Mouse (Mus musculus): ENCODE measurements around the gene Fbxw7.

The Fbxw7 gene

GRCm38 (mm10) chr3:84876211-84876610, 61.1 kb downstream of the Fbxw7 start:
- no peak for ATAC-seq (ENCODE audit: insufficient number of reproducible peaks, low FRiP score, low TSS enrichment)

DNA sequence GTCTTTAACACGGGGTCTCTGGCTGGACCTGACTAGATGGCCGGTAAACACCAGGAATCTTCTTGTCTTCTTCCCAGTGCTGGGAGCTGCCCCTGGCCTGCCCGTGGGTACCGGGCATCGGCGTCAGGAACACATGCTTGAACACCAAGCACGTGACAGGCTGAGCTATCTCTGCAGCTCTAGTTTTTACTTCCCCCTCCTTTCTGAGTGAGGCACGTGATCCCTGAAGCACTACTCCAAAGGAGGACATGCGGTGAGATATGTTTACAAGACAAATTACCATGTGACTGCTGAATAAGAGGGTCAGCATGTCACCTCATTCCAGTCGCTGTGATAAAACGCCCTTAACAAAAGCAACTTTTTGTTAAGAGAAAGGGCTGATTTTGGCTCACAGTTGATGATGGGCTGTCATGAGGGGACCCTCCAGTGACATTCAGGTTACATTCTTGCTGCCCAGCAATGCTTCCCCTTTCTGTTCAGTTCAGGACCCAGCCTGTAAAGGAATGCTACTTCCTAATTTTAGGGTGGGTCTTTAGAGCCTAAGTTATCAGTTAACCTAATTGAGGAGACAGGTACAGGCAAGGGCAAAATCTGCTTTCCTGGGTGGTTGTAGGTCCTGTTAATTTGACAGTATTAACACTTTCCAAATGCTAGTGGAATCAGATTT, 68.9 kb downstream of the Fbxw7 start:
- no peak for ATAC-seq (ENCODE audit: insufficient number of reproducible peaks, low FRiP score, low TSS enrichment)

DNA sequence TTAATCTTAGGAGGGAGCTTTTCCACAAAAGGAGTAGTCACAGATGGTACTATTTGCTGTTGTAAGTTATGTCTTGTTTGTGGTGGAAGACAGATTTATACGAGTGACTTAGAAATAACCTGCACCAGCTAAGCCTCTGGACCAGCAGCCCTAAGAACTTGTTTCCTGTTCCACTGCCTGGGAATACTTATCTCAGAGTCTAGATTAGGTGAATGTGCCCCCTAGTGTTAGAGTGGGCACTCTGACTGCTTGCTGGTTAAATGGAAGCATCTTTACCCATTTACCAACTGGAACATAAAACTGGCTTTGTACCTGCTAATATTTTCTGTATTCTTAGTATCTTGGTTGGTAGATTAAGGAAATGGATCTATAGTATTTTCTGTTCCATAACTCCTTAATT, 74.6 kb downstream of the Fbxw7 start:
- ATAC-seq (ENCODE audit: insufficient number of reproducible peaks, low FRiP score, low TSS enrichment), result no peak

DNA sequence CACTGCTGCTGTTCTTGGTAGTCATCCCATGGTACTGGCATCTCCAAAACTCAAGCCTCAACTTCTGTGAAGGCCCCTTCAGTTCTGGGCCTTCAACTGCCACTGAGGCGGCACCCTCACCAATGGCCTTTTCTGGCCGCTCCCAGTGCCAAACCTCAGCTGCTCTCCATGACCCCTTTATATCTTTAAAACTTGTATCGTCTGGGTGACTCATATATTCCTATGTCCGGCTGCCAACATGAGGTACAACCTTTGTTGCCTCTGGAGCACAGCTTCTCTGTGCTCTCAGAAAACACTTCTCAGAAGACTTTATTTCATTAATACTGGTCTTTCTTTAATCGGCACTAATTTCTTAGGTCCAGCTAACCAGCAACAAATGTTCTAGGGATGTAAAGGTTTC, 75.9 kb downstream of the Fbxw7 start:
- ATAC-seq (ENCODE audit: insufficient number of reproducible peaks, low FRiP score, low TSS enrichment), result no peak

DNA sequence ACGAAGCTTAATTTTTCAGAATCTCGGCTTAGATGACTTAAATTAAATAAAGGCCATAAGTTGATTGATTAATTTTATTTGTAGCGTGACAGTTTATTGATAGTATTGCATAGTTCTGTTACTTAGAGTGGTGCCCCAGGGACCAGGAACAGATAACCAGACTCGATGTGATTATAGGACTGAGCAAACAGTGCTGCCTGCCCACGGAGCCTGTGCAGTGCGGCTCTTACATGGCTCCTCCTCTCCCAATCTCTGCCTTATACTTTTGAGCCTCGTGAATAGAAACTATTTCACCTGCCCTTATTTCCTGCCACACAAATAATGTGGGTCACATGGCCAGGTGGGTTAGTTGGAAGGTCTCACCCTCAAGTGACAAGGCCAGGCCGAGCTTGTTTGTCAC, 82.9 kb downstream of the Fbxw7 start:
- ATAC-seq (ENCODE audit: insufficient number of reproducible peaks, low FRiP score, low TSS enrichment), result no peak

GRCm38 (mm10) chr3:84906528-84906927, 91.5 kb downstream of the Fbxw7 start:
- ATAC-seq (ENCODE audit: insufficient number of reproducible peaks, low FRiP score, low TSS enrichment), result no peak

DNA sequence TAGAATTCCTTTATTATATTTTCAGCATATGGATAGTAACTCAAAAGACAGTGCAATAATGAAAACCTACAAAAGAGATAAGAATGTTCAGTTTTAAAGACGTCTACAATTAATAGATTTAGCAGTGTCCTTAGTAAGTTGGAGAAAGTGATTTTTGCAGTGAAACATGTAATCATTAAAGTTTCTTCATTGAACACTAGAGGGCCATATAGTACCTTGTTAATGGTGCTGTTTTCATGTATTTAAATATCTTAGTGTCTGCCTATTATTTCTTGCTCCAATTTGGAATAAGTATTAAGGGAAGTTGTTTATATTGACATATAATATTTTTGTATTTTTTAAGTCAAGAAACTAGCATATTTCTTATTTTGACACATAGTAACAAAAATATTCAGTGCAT, 99.2 kb downstream of the Fbxw7 start:
- no peak for ATAC-seq (ENCODE audit: insufficient number of reproducible peaks, low FRiP score, low TSS enrichment)

GRCm38 (mm10) chr3:84917903-84918679, 103.0 kb downstream of the Fbxw7 start:
- ATAC-seq (ENCODE audit: insufficient number of reproducible peaks, low FRiP score, low TSS enrichment), result no peak

DNA sequence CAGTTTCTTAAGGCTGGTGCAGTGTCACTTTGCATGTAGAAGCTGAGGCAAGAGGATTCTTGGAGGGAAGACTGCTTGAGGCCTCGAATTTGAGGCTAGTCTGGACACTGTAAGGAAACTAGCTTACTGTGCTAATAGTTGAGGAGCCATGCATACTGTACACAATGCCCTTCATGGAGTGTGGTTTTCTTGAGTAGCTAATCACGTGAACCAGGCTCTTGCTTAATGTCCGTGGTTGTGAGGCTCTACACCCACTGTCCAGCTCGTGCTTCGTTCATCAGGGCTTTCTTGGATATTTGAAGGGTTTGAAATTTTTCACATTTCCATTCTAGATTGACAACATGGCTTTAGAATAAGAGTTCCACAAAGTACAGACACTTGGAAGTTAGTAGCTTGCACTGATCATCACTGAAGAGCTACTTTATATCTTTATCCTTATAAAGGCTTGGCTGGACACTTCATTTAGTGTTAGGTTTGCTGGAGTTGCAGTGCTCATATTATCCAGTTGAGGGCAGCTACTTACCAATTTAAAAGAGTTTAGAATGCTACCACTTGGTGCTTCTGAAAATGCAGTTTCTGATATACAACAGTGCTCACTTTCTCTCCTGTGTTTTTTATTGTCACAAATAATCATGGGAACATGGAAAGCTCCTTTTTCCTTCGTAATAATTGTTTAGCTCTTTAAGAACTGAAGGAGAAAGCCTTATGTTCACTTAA, 106.8 kb downstream of the Fbxw7 start:
- ATAC-seq (ENCODE audit: insufficient number of reproducible peaks, low FRiP score, low TSS enrichment), result 0 out of 2 replicates have a peak, but pooled peaks have one; percentile 36

DNA sequence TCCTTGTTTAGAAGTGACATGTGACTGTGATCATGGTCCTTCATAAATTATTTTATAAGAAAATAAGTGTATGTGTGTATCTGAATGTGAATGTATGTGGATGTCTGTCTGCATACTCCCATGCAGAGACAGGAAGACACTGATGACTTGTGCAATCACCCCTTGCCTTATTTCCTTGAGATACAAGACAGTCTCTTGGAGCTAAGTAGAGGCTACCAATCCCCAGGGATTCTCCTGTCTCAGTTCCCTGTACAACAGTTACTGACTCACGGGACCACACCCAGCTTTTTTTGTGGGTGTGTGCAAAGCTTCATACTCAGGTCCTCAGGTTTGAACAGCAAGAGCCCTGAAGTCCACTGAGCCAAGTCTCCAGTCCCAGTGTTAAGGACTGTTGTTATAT, 108.2 kb downstream of the Fbxw7 start:
- ATAC-seq (ENCODE audit: insufficient number of reproducible peaks, low FRiP score, low TSS enrichment), result no peak

DNA sequence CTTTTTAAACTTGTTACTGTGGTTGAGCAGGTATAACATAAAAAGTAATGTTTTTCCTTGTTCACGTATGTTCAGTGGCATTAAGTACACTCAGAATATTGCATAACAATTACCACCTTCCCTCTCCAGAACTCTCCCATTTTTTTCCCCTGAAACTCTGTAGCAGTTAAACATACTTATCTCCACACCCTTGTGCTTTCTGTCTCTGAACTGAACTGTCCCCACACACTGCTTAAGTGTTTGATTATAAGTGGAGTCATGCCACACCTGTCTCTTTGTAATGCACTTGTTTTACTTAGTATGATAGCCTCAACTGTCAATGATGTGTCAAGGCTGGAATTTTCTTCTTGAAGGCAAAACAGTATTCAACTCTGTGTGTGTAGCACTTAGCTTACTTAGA, 108.6 kb downstream of the Fbxw7 start:
- ATAC-seq (ENCODE audit: insufficient number of reproducible peaks, low FRiP score, low TSS enrichment), result no peak

GRCm38 (mm10) chr3:84925229-84925628, 110.2 kb downstream of the Fbxw7 start:
- no peak for ATAC-seq (ENCODE audit: insufficient number of reproducible peaks, low FRiP score, low TSS enrichment)

GRCm38 (mm10) chr3:84926140-84926539, 111.1 kb downstream of the Fbxw7 start:
- no peak for ATAC-seq (ENCODE audit: insufficient number of reproducible peaks, low FRiP score, low TSS enrichment)

GRCm38 (mm10) chr3:84927168-84927794, 112.2 kb downstream of the Fbxw7 start:
- ATAC-seq (ENCODE audit: insufficient number of reproducible peaks, low FRiP score, low TSS enrichment), result no peak

DNA sequence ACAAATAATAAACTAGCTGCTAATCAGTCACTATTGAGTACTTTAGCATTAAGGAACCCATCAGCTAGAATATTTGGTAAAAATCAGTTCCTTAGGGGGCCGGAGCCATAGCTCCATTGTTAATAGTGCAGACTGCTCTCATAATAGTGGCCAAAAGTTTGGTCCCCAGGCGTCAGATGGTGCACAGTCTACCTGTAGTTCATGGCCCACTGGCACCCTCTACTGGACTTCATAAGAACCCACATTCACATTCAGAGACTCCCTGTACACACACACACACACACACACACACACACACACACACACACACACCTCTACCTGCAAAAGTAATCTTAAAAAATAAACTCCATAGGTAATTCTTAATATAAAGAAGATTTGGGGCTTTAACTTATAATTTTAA, 112.8 kb downstream of the Fbxw7 start:
- no peak for ATAC-seq (ENCODE audit: insufficient number of reproducible peaks, low FRiP score, low TSS enrichment)

DNA sequence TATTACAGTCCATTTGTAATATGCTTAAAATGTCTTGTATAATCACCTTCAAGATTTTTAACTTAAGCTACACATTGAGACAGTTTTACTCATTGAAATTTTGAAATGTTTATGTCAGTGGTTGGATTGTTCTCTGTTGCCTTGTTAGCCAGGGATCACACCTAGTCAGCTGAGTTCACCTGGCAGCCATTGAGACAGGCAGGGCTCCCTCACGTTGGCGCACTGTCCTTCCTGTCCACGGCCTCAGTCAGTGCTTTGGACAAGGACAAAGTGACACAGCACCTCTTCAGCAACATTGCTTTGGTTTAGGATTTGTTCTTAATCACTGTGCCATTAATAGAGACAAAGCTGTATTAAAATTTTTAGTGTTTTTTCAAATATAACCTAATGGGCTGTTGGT, 114.1 kb downstream of the Fbxw7 start:
- no peak for ATAC-seq (ENCODE audit: insufficient number of reproducible peaks, low FRiP score, low TSS enrichment)

- ATAC-seq (ENCODE audit: insufficient number of reproducible peaks, low FRiP score, low TSS enrichment), result no peak
Measured at GRCm38 (mm10) chr3:84930683-84931082, 115.6 kb downstream of the Fbxw7 start.

DNA sequence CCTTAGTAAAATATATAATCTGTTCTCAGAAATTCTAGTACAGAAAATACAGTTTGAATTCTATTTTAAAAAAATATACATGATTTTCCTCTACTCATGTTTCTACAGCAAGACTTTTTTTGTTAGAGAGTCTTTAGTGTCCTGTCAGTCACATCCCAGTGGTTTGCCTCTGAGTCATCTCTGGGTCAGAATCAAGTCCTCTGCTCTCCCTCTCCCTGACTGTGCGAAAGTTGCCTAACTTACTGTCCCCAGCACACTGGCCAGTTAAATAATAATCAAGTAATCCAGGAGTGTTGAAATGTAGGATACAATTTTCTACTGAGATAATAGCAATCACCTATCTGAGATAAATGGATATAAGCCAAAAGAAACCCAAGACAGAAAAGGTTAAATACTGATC, 120.7 kb downstream of the Fbxw7 start:
- ATAC-seq (ENCODE audit: insufficient number of reproducible peaks, low FRiP score, low TSS enrichment), result no peak

DNA sequence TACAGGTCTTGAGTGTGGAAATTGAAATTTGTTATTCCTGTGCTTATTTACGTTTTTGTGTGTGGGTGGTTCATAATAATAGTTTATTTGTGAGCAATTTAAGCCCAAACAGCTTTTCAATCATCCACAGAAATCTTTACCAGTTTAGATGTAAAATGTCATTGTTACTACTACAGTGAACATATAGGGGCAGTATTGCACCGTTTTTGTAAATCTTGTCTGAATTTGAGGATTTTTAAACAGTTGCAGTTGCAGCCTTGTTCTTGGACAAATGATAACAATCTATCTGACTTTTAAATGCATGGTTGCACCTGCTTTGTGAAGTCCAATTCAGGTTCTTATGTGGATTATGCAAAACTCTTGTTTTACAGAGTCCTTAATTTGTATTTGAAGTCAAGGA, 121.2 kb downstream of the Fbxw7 start:
- no peak for ATAC-seq (ENCODE audit: insufficient number of reproducible peaks, low FRiP score, low TSS enrichment)

DNA sequence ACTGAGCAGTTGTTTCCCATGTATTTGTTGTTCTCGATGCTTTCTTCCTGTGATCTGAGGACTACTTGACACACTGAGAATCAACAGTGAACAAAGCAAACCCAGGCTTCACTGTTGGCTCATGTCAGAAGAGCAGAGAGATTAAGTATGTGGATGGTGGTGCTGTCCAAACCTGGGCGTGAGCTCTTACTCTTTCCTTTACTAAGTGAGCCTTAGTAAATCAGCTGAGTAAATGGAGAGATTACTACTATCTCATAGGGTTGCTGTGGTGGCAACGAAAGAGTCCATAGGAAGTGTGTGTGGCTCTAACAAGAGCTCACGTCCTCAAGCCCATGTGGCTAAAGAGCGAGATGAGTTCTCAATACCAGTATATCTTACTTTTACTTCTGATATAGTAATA, 121.9 kb downstream of the Fbxw7 start:
- no peak for ATAC-seq (ENCODE audit: insufficient number of reproducible peaks, low FRiP score, low TSS enrichment)
